Mouse (Mus musculus) brain, embryonic 14.5 days (tissue): ENCODE measurements at regions not wholly inside any gene's neighbourhood (a gene's known extent, or its start where the extent isn't known, plus 50 kb on each side); places are given as distances from the start of the nearest gene placed in this dataset.

ENCODE experiments used
- CTCF ChIP-seq: fragments of 200-500 bp; IDR thresholded peaks from 2 replicates; pipeline ENCODE4 v1.5.1; 2012; ENCODE audit warnings: inconsistent platforms, mild to moderate bottlenecking, moderate library complexity, borderline replicate concordance; ENCODE audit not compliant: insufficient read depth, insufficient read length; ENCODE audit errors: extremely low read depth
- POLR2A ChIP-seq: fragments of 200-500 bp; IDR thresholded peaks from 2 replicates; pipeline ENCODE4 v1.6.1; 2012; ENCODE audit warnings: mild to moderate bottlenecking, inconsistent platforms, borderline replicate concordance; ENCODE audit not compliant: poor library complexity, insufficient read depth, insufficient read length, severe bottlenecking; ENCODE audit errors: extremely low read depth

DNA sequence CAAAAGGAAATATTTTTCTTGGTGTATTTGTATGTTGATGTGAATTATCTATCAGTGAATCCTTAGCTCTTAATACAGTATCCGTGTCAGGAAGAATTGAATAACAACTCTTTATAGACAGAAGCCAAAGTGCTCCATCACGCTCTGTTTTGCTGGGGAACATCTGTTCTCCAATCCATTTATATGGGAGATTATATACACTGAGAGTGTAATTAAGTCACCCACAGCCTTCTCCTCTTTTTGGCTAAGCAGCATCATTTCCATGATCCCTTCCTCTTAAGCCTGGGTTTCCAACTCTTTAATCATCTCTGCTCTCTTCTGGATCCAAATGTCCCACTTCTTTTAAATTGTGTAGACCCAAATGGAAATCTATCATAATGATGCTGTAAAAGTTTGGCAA lies 133.6 kb downstream of the Ahr start:
- TF ChIP-seq POLR2A (no peak), CTCF (no peak)
